Mouse (Mus musculus): Measurements from ENCODE around the gene Cidec.

GRCm38 (mm10) chr6:113428006-113428405, 7.6 kb downstream of the Cidec start:
- TF ChIP-seq CTCF (IDR thresholded peaks at IDR 0.05; ENCODE audit: control insufficient read depth, insufficient read depth, insufficient read length): no peak
- TF ChIP-seq MAX (IDR thresholded peaks at IDR 0.05): no peak
- TF ChIP-seq USF1 (IDR thresholded peaks at IDR 0.05; ENCODE audit: low read depth): no peak
